24 mouse cellular contexts compared by ENCODE assay signal in genomic region chr14:118765951-118766350, GRCm38 (mm10). TPM values are rescaled to one million over a fixed set of nuclear protein-coding genes. Genes with fewer than 3 reads are reported as not detected.
DNase-seq lines count a peak whose midpoint lies in the region; ATAC-seq and TF ChIP-seq lines count a peak whose summit lies in the region.
"Had no signal": no experiment of that assay in that cellular context is flagged by ENCODE, and none has a peak within 500 bp of the region (broad histone marks: within the 10 kb centered on the region; RNA-seq: fewer than 3 reads in every experiment).

No protein-coding gene starts in this region.

- WGBS in liver, postnatal 0 days (ENCODE audit: insufficient replicate concordance) = 60% methylated on average over 7 of the region's 7 CpGs
- WGBS in liver, embryonic 15.5 days (ENCODE audit: insufficient replicate concordance) = 45% methylated on average over 7 of the region's 7 CpGs

- ATAC-seq in liver, postnatal 0 days = no peak
- ATAC-seq in liver, embryonic 15.5 days (ENCODE audit: insufficient read depth) = no peak
- ATAC-seq: forebrain, embryonic 16.5 days; hindbrain, embryonic 16.5 days; inflammation-experienced regulatory T-cells, adult 6 months; intestine, postnatal 0 days had no signal

- TF ChIP-seq EP300 in liver, postnatal 0 days (IDR thresholded peaks at IDR 0.05; ENCODE audit: low read depth) = no peak

- no peak overlapping the region for H3K9ac ChIP-seq in liver, postnatal 0 days (replicated peaks)
- no peak overlapping the region for H3K9ac ChIP-seq in liver, embryonic 15.5 days
- H3K9ac ChIP-seq: embryonic facial prominence, embryonic 13.5 days; forebrain, embryonic 12.5 days; hindbrain, embryonic 12.5 days had no signal

- H3K36me3 ChIP-seq in liver, postnatal 0 days (replicated peaks; ENCODE audit: insufficient read depth, low read length) = no peaks in the 10 kb centered on the region
- no peaks in the 10 kb centered on the region for H3K36me3 ChIP-seq in liver, embryonic 15.5 days (replicated peaks)
- H3K36me3 ChIP-seq: embryonic facial prominence, embryonic 13.5 days; forebrain, embryonic 12.5 days; hindbrain, embryonic 12.5 days had no signal

- peaks cover 23% of the 10 kb centered on the region; the same call in 1 of the 2 replicates for H3K27me3 ChIP-seq in liver, postnatal 0 days (ENCODE audit: insufficient read depth, low read length)
- H3K27me3 ChIP-seq in liver, embryonic 15.5 days = no peaks in the 10 kb centered on the region

- no peak for TF ChIP-seq CTCF in liver, postnatal 0 days (IDR thresholded peaks at IDR 0.05; ENCODE audit: low read depth)

- H3K4me3 ChIP-seq in liver, postnatal 0 days (ENCODE audit: low read depth, low read length) = no peak overlapping the region
- no peak overlapping the region for H3K4me3 ChIP-seq in liver, embryonic 15.5 days (replicated peaks)
- H3K4me3 ChIP-seq: embryonic facial prominence, embryonic 13.5 days; forebrain, embryonic 12.5 days; hindbrain, embryonic 12.5 days had no signal

- DNase-seq in cerebellum, postnatal 10 days = peak; percentile 13 to 19
- DNase-seq in cerebellum, adult 9-10 months = no peak
- DNase-seq in liver = peak; percentile 3
- DNase-seq in liver, postnatal 0 days = no peak
- no peak for DNase-seq in right cerebral cortex, adult 2 months (ENCODE audit: low spot score in 2 of 2)
- no peak for DNase-seq in adrenal gland, adult 18-20 months (ENCODE audit: low spot score in 2 of 2)
- DNase-seq: adrenal gland, postnatal 10 days; B cell, adult 2 months; cerebellum, adult 11 months; cerebellum, adult 8-10 months; cerebellum, postnatal 36 days; gastrocnemius, adult 2 months; gastrocnemius, postnatal 25 days; heart, adult 18-20 months; heart, postnatal 10 days; heart, postnatal 4 days had no signal

- H3K27ac ChIP-seq in liver, postnatal 0 days (ENCODE audit: low read depth) = no peak overlapping the region
- H3K27ac ChIP-seq in liver, embryonic 15.5 days (replicated peaks) = no peak overlapping the region
- H3K27ac ChIP-seq: embryonic facial prominence, embryonic 13.5 days; forebrain, embryonic 12.5 days; hindbrain, embryonic 12.5 days had no signal

- no peaks in the 10 kb centered on the region for H3K9me3 ChIP-seq in liver, postnatal 0 days (ENCODE audit: low read length)
- no peaks in the 10 kb centered on the region for H3K9me3 ChIP-seq in liver, embryonic 15.5 days (replicated peaks)
- H3K9me3 ChIP-seq: embryonic facial prominence, embryonic 13.5 days; forebrain, embryonic 12.5 days; hindbrain, embryonic 12.5 days had no signal

- no peak overlapping the region for H3K4me2 ChIP-seq in liver, postnatal 0 days (ENCODE audit: low read depth, low read length)
- H3K4me2 ChIP-seq in liver, embryonic 15.5 days = 0 out of 2 replicates have a peak overlapping the region, but pooled peaks have one; percentile 6
- H3K4me2 ChIP-seq: embryonic facial prominence, embryonic 13.5 days; forebrain, embryonic 12.5 days; hindbrain, embryonic 12.5 days had no signal

- H3K4me1 ChIP-seq in liver, postnatal 0 days (ENCODE audit: insufficient read depth) = no peaks in the 10 kb centered on the region
- peaks cover 25% of the 10 kb centered on the region for H3K4me1 ChIP-seq in liver, embryonic 15.5 days (replicated peaks)
- H3K4me1 ChIP-seq: embryonic facial prominence, embryonic 13.5 days; forebrain, embryonic 12.5 days; hindbrain, embryonic 12.5 days had no signal

RNA-seq across cellular contexts. Expression of gene Cldn10, which starts 21.8 kb away (rescaled TPM):
- 0.32 and 0.61 TPM in 2 replicates for polyA plus RNA-seq in liver, postnatal 0 days (2015; fragmentation: Nextera tagmentation; extraction: Ambion mirVana)
- 0.30 and 0.99 TPM in 2 replicates for polyA plus RNA-seq in liver, embryonic 15.5 days (2015; fragmentation: Nextera tagmentation; extraction: Ambion mirVana)
- 1 to 10 TPM; 1.3 to 1.5 TPM for total RNA-seq in adrenal gland, adult 18-20 months (2021)
- total RNA-seq: gastrocnemius, adult 2 months; gastrocnemius, postnatal 25 days had no signal

RNA-seq across cellular contexts. Expression of gene Abcc4, which starts 59.9 kb away (rescaled TPM):
- 1.1 and 1.2 TPM in 2 replicates for polyA plus RNA-seq in liver, postnatal 0 days (2015; fragmentation: Nextera tagmentation; extraction: Ambion mirVana)
- polyA plus RNA-seq in liver, embryonic 15.5 days (2015; fragmentation: Nextera tagmentation; extraction: Ambion mirVana) = 1.8 and 1.9 TPM in 2 replicates
- total RNA-seq in adrenal gland, adult 18-20 months (2021) = 10 to 100 TPM; 13.8 to 16.9 TPM

Comparison
In these comparisons a context has a peak if more than half of its experiments do, and no peak if none do; other contexts are left out.
1. DNase-seq: peak in cerebellum, postnatal 10 days (2 of 2) and liver (single experiment); none in cerebellum, adult 9-10 months (single experiment), liver, postnatal 0 days (single experiment), right cerebral cortex, adult 2 months (0 of 2) and adrenal gland, adult 18-20 months (0 of 2).